Mouse (Mus musculus): Measurements from ENCODE around the gene Syndig1.

DNA sequence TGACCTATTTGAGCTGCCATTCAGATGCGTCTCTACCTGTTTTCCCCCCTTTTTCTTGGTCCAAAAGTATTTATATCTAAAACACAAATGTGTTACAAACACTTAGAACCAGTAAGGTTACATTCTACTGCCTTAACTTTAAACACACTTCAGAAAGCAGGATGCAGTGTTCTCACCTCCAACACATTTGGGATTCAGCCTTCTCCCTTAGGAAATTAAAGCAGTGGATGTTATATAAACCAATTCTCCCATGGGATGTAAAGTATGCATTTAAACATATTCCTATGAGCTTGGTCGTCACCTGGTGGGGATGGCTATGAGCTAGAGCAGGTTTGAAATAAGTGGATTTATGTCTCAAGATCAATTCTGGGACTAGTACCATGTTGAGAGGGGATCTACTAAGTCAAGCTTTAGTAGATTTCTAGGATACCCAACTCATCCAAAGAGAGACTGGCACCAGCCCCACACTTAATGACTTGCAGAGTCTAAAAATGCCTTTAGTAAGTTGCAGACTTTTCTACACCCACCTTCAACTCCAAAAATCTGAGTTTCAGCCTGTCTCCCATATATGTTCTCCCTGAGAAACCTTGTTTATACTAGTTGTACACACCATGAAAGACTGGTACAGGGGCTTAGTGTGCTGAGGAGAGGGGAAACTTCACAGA, 7.6 kb downstream of the Syndig1 start:
- no peak for TF ChIP-seq GATA1 (IDR thresholded peaks at IDR 0.05; ENCODE audit: low read depth, low read length)
- TF ChIP-seq POLR2AphosphoS5 (IDR thresholded peaks at IDR 0.05; ENCODE audit: borderline replicate concordance, low read depth, low read length) = no peak
- TF ChIP-seq RAD21 (IDR thresholded peaks at IDR 0.05; ENCODE audit: low read depth, low read length) = no peak
- no peak for TF ChIP-seq CTCF (IDR thresholded peaks at IDR 0.05 in 2 of 3, conservative IDR thresholded peaks at IDR 0.05 in 1 of 3; ENCODE audit: control insufficient read depth in 1 of 3, insufficient read depth in 1 of 3, low read depth in 2 of 3, low read length in 3 of 3, poor library complexity in 1 of 3, severe bottlenecking in 1 of 3)
- no peak for TF ChIP-seq E2F4 (IDR thresholded peaks at IDR 0.05; ENCODE audit: borderline replicate concordance, low read depth, low read length)
- TF ChIP-seq HCFC1 (IDR thresholded peaks at IDR 0.05; ENCODE audit: low read depth, low read length) = no peak
- TF ChIP-seq EP300 (IDR thresholded peaks at IDR 0.05; ENCODE audit: low read depth in 1 of 2, low read length in 2 of 2) = no peak
- no peak for TF ChIP-seq TBP (IDR thresholded peaks at IDR 0.05; ENCODE audit: low read depth, low read length)
- TF ChIP-seq POLR2A (IDR thresholded peaks at IDR 0.05; ENCODE audit: control insufficient read depth in 1 of 2, insufficient read depth in 1 of 2, low read depth in 1 of 2, low read length in 2 of 2, poor library complexity in 1 of 2) = no peak
- no peak for TF ChIP-seq UBTF (IDR thresholded peaks at IDR 0.05; ENCODE audit: borderline replicate concordance, insufficient read depth, low read depth, low read length)
